Mouse (Mus musculus): ENCODE measurements at regions not wholly inside any gene's neighbourhood (a gene's known extent, or its start where the extent isn't known, plus 50 kb on each side); places are given as distances from the start of the nearest gene placed in this dataset.

DNA sequence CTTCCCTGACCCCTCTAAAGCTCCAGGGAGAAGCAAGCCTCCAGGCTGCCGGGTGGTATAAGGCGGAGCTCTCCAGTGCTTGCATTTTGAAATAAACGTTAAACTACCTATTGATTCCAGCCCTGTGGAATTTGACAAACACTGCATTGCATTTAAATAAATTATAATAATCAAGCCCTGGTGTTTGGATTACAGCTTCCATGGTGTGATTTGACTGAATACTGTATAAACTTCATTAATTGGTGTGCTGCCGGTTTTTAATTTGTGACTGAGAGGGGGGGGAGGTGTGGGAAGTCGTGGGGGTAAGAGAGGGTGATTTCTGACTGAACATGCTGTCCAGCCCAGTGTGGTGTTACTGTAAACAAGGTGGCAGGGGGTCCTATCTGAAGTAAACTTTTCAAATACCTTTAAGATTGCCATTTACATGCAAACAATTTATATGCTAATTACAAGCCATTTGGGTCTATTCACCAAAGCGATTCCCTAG lies 282.9 kb upstream of the Irx2 start:
- H3K4me3 ChIP-seq, result no peak overlapping the region
- no peaks in the 10 kb centered on the region for H3K4me1 ChIP-seq
- H3K9ac ChIP-seq, result no peak overlapping the region
- ATAC-seq, result no peak
- no peaks in the 10 kb centered on the region for H3K27me3 ChIP-seq (replicated peaks)
- WGBS (ENCODE audit: insufficient replicate concordance), result 12% methylated on average over 6 of the region's 6 CpGs
- H3K27ac ChIP-seq, result no peak overlapping the region
- no peaks in the 10 kb centered on the region for H3K36me3 ChIP-seq
- no peaks in the 10 kb centered on the region for H3K9me3 ChIP-seq (replicated peaks)
- no peak overlapping the region for H3K4me2 ChIP-seq

DNA sequence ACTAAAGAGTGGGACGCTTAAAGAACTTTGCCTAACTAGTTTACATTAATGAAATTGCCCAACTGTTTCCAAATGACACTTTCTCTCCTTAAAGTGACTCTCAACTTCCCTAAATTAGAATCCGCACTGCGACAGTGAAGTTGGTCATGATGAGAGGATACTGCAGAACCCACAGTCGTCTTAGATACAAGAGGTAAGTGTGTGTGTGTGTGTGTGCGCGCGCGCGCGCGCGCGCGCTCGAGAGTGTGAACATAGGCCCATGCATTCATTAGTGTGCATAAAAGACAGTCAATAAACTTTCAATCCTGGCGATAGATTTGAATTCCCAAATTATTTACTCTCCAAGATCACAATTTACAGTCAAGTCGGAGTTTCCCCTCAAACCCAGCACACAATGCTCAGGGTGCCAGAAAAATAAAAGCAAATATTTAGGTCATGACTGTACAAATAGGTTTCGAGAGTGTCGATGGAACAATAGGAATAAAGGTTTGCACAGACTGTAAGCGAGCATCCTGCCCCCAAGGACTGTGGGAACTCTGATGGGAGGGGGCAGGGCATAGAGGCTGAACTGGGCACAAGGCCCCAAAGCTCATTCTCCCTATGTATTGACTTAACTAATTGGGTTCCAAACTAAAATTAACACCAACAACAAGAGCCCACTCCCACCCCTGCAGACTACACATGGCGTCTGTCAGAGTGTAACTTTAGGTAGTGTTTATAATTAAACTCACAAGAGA lies 282.2 kb upstream of the Irx2 start:
- H3K27me3 ChIP-seq (replicated peaks), result no peaks in the 10 kb centered on the region
- 23% methylated on average over 21 of the region's 21 CpGs for WGBS (ENCODE audit: insufficient replicate concordance)
- H3K36me3 ChIP-seq, result no peaks in the 10 kb centered on the region
- H3K9me3 ChIP-seq (replicated peaks), result no peaks in the 10 kb centered on the region
- no peak for ATAC-seq
- no peak overlapping the region for H3K27ac ChIP-seq
- no peak overlapping the region for H3K4me3 ChIP-seq
- no peak overlapping the region for H3K9ac ChIP-seq
- H3K4me1 ChIP-seq, result no peaks in the 10 kb centered on the region
- no peak overlapping the region for H3K4me2 ChIP-seq

DNA sequence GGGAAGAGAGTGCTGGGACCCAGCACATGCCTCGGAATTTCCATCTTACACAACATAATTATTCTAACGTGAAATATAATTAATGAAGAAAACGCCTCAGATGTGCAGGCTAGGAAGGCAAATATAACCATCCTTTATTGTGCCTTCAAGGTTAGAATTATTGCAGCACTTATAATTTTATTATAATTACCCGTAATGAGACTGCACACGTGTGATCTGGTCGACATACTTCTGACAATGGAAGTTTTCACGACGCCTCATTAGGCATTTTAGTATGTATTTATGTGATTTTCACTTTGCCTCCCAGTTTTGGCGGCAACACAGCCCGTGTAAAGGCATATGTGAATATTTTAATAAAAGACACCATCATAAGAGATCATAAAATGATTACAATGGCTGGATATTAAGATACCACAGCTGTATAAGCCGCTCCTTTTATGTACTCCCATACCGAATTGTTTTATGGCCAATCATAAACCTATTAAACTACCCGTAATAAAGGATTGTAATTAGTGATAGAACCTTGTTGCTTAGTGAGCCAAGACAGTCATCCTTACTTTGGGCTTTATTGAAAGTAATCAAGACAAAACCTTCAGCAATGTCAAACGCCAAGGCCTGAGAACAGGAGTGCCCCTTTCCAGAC lies 281.6 kb upstream of the Irx2 start:
- WGBS (ENCODE audit: insufficient replicate concordance), result 74% methylated on average over 14 of the region's 14 CpGs

DNA sequence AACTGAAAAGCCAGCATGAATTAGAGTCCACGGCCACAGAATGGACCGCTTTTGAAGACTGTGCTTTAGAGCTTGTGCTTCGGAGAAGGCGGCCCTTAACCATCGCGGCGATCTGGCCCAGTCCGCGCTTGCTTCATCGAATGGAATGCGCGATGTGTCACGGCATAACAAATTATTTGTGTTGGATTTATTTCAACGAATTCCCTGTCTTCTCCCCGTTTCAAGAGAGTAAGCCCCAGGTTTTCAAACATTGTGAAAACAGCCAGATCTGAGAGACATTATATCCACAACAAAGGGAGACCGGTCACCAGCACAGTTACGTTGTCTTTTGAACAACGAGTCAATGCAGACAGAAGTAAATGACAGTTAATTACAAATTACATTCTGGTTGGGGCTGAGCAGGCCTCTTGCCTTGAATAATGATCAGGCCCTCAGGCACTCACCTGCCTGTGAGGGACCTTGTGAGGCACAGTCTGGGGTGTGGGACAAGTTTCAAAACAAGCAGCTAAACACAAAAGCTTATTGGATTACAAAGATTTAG lies 275.9 kb upstream of the Irx2 start:
- Histone ChIP-seq H3K36me3 (no peaks in the 10 kb centered on the region), H3K9ac (no peak overlapping the region), H3K9me3 (replicated peaks) (no peaks in the 10 kb centered on the region), H3K4me1 (no peaks in the 10 kb centered on the region), H3K4me2 (no peak overlapping the region), H3K27ac (no peak overlapping the region), H3K27me3 (replicated peaks) (no peaks in the 10 kb centered on the region), H3K4me3 (no peak overlapping the region)
- ATAC-seq, result no peak
- WGBS (ENCODE audit: insufficient replicate concordance), result 76% methylated on average over 18 of the region's 18 CpGs

More for the DNA sequence above, 281.6 kb upstream of the Irx2 start:
- Histone ChIP-seq H3K27ac (no peak overlapping the region), H3K9ac (no peak overlapping the region), H3K4me2 (no peak overlapping the region), H3K27me3 (replicated peaks) (no peaks in the 10 kb centered on the region), H3K4me3 (no peak overlapping the region), H3K9me3 (replicated peaks) (no peaks in the 10 kb centered on the region), H3K36me3 (no peaks in the 10 kb centered on the region), H3K4me1 (no peaks in the 10 kb centered on the region)
- no peak for ATAC-seq

DNA sequence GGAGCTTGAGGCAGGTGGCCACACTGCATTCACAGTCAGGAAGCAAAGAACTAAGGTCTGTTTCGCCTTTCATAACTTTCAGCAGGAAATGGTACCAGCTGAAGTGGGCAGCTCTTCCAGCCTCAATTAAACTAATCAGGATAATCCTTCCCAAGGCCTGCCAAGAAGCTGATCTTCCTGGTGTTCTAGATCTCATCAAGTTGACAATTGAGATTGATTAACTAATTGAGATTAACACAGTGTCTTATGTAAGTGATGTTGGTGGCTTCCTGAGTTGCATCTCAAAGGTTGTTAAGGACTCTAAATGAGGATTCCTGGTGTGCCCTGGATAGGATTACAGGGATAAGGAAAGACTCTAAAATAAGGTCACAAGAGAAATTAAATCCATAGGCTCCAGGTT lies 273.3 kb upstream of the Irx2 start:
- Histone ChIP-seq H3K9me3 (replicated peaks) (no peaks in the 10 kb centered on the region), H3K9ac (no peak overlapping the region), H3K4me3 (no peak overlapping the region), H3K4me1 (no peaks in the 10 kb centered on the region), H3K27me3 (replicated peaks) (no peaks in the 10 kb centered on the region), H3K4me2 (no peak overlapping the region), H3K27ac (no peak overlapping the region), H3K36me3 (no peaks in the 10 kb centered on the region)
- no peak for ATAC-seq
- WGBS (ENCODE audit: insufficient replicate concordance), result 35% methylated on average over 1 of the region's 1 CpGs

DNA sequence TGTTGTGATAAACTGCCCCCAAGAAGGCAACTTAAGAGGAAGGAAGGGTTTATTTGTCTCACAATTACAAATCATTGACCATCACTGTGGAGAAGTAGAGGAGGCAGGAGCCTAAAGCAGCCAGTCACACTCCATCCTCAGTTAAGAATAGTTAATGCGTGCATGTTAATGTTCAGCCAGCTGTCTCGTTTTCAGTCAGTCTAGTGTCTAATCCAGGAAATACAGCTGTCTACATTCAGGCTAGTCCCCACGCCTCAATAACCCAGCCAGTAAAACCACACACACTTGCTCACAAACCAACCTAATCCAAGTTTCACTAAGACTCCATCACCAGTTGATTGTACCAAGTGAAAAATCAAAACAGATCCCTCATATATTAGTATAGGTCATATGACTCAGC lies 272.8 kb upstream of the Irx2 start:
- Histone ChIP-seq H3K9ac (no peak overlapping the region), H3K4me2 (no peak overlapping the region), H3K27me3 (replicated peaks) (no peaks in the 10 kb centered on the region), H3K27ac (no peak overlapping the region), H3K4me3 (no peak overlapping the region), H3K9me3 (replicated peaks) (no peaks in the 10 kb centered on the region), H3K36me3 (no peaks in the 10 kb centered on the region), H3K4me1 (no peaks in the 10 kb centered on the region)
- 60% methylated on average over 3 of the region's 3 CpGs for WGBS (ENCODE audit: insufficient replicate concordance)
- ATAC-seq, result no peak

DNA sequence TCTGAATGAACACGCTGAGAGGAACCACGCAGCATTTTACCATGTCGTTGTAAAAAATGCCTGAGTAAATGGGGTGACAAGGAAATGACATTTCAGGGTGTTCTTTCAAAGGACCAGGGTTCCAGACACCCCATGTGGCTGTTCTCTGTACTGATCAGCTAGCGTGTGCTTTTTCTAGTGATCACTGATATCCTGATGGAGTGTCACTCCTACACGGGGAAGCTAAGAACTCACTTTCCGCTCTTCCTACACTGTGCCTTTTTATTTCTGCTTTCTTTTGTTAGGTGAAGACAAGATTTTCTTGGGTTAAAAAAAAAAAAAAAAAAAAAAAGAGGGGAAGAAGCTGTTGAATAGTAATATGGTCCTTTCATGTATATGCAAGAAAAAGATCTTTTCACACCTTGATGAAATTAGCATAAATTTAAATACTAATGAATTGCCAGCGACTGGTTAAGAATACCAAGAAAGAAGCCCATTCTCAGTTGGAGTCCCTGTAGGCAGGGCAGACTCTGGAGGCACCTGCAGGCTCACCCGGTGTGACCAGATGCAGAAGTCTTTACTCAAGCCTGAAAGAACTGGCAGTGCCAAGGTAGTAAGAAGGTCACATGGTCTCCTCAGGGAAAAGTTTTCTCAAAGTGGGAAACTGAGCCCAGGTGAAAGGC lies 270.2 kb upstream of the Irx2 start:
- Histone ChIP-seq H3K9me3 (replicated peaks) (no peaks in the 10 kb centered on the region), H3K4me2 (no peak overlapping the region), H3K27ac (no peak overlapping the region), H3K27me3 (replicated peaks) (no peaks in the 10 kb centered on the region), H3K9ac (no peak overlapping the region), H3K36me3 (no peaks in the 10 kb centered on the region), H3K4me1 (no peaks in the 10 kb centered on the region), H3K4me3 (no peak overlapping the region)
- no peak for ATAC-seq
- 35% methylated on average over 8 of the region's 8 CpGs for WGBS (ENCODE audit: insufficient replicate concordance)

DNA sequence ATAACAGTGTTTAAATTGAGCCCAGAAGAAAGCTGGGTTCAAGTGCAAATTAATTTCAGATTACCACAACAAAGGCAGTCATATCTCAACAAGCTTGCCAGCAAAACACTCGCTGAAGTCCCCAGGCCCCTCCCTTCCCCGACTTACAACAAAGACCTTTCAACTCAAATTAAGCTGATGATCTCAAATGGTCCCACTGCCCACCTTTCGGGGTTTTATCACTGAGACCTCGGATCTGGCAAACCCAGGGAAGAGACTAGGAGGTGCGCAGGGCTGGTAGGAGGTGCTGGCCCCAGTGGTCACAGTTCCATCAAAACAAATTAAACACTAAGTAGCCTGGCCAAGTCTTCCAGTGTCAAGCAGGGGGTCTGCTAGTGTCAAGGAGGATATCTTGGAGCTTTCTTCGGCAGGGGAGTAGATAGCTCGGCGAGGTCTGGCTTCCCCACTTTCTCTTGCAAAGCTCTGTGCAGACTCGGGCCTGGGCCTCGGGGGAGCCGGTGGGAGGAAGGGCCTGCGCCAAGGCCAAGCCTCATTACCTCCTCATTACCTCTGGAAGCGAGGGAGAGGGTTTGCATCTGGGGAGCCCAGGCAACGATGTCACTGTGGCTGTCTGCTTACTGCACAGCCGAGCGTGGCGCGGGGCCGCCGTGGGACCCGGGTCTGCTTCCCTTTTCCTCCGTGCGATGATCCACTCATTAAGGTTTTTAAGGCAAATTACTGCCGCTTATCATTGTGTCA lies 262.9 kb upstream of the Irx2 start:
- H3K4me2 ChIP-seq, result no peak overlapping the region
- H3K4me3 ChIP-seq, result no peak overlapping the region
- H3K27ac ChIP-seq, result no peak overlapping the region
- H3K4me1 ChIP-seq, result no peaks in the 10 kb centered on the region
- ATAC-seq, result no peak
- no peaks in the 10 kb centered on the region for H3K36me3 ChIP-seq
- WGBS (ENCODE audit: insufficient replicate concordance), result 25% methylated on average over 24 of the region's 24 CpGs
- no peaks in the 10 kb centered on the region for H3K9me3 ChIP-seq (replicated peaks)
- no peak overlapping the region for H3K9ac ChIP-seq
- peaks cover 22% of the 10 kb centered on the region; the same call in 1 of the 2 replicates for H3K27me3 ChIP-seq (replicated peaks)

DNA sequence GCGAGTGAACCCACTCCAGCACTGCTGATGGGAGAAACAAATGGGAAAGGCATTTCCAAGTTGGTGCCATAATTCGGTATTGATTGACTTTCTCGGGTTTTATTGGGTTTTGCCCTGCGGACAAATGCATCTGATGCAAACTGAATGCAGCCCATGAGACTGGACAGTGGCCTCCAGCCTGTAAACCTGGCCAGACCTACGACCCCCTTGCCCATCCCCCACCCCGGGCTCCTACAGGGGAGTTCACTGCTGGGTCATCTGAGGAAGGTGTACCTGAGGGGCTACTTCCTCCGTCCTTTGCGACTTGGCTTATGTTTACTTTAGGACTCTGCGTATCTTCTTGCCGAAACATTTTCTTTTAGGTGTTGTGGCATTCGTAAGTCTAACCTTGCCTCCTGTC lies 262.3 kb upstream of the Irx2 start:
- H3K9ac ChIP-seq, result no peak overlapping the region
- peaks cover 22% of the 10 kb centered on the region; the same call in 1 of the 2 replicates for H3K27me3 ChIP-seq (replicated peaks)
- no peak for ATAC-seq
- no peak overlapping the region for H3K4me2 ChIP-seq
- H3K27ac ChIP-seq, result no peak overlapping the region
- H3K9me3 ChIP-seq (replicated peaks), result no peaks in the 10 kb centered on the region
- H3K36me3 ChIP-seq, result no peaks in the 10 kb centered on the region
- no peak overlapping the region for H3K4me3 ChIP-seq
- H3K4me1 ChIP-seq, result no peaks in the 10 kb centered on the region
- 40% methylated on average over 11 of the region's 11 CpGs for WGBS (ENCODE audit: insufficient replicate concordance)

DNA sequence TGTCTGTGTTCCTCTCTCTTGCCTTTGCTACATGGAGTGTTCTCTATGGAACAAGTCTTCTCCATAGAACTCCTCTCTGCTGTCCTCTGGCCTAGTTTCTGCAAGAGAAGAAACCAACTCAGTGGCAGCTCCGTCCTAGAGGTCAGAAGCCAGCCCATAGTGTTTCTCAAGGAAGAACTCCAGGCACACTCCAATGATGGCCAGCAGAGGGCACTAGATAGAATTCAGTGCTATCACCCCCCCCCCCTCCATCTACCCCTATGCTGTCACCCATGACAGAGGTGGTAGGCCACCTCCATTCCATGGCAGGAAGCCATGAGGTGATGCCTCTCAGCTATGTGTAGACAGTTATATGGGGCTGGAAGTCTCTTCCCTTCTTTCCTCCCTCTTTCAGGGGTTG lies 258.5 kb upstream of the Irx2 start:
- ATAC-seq, result no peak
- WGBS (ENCODE audit: insufficient replicate concordance), result 67% methylated on average over 1 of the region's 1 CpGs
- Histone ChIP-seq H3K9ac (no peak overlapping the region), H3K27ac (no peak overlapping the region), H3K4me3 (no peak overlapping the region), H3K27me3 (replicated peaks) (peaks cover 21% of the 10 kb centered on the region; the same call in 1 of the 2 replicates), H3K4me1 (no peaks in the 10 kb centered on the region), H3K9me3 (replicated peaks) (no peaks in the 10 kb centered on the region), H3K36me3 (no peaks in the 10 kb centered on the region), H3K4me2 (no peak overlapping the region)

DNA sequence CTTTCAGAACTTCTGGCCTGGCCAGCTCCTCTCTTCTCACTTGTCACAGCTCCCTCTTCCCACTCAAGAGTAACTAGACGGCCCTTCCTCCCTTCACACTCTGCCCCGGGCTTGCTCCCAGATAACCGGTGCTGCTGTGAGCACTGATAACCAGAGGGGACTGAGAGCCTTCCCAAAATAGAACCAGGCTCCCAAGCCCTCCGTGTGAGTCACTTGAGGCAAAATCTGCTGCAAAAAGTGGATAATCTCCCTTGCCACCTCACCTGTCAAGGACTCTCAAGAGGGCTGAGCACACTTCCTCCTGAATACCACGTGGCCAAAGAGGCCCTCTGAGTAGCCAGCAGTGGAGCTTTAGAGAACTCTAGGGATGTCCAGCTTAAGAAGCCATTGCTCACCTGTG lies 257.6 kb upstream of the Irx2 start:
- 11% methylated on average over 5 of the region's 5 CpGs for WGBS (ENCODE audit: insufficient replicate concordance)
- no peak for ATAC-seq
- H3K4me2 ChIP-seq, result no peak overlapping the region
- H3K27me3 ChIP-seq (replicated peaks), result peaks cover 12% of the 10 kb centered on the region; the same call in 1 of the 2 replicates
- no peaks in the 10 kb centered on the region for H3K9me3 ChIP-seq (replicated peaks)
- H3K36me3 ChIP-seq, result no peaks in the 10 kb centered on the region
- no peak overlapping the region for H3K4me3 ChIP-seq
- H3K9ac ChIP-seq, result no peak overlapping the region
- H3K4me1 ChIP-seq, result no peaks in the 10 kb centered on the region
- H3K27ac ChIP-seq, result no peak overlapping the region

Measured in liver, embryonic 12.5 days (tissue).